Mouse (Mus musculus): ENCODE measurements at regions not wholly inside any gene's neighbourhood (a gene's known extent, or its start where the extent isn't known, plus 50 kb on each side); places are given as distances from the start of the nearest gene placed in this dataset.
A peak's percentile ranks its signal among the peaks of the same experiment; 100 is the strongest.

DNA sequence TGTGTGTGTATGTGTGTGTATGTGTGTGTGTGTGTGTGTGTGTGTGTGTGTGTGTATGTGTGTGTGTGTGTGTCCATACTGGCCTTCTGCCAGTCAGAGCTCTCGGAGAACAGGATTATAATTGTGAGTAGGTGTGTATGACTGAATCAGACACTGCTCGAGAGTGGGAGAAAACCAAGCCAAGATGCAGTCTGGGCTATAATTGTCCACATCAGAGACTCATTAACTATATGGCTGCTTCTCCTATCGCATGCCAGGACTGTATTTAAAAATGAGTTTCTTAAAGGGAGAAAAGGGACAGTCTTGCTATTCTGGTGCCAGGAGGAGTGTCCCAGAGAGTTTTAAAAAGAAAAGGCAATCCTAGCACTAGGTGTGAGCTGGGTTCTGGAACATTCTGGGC lies 58.7 kb upstream of the Adpgk start:
- DNase-seq (ENCODE audit: low spot score), result no peak

DNA sequence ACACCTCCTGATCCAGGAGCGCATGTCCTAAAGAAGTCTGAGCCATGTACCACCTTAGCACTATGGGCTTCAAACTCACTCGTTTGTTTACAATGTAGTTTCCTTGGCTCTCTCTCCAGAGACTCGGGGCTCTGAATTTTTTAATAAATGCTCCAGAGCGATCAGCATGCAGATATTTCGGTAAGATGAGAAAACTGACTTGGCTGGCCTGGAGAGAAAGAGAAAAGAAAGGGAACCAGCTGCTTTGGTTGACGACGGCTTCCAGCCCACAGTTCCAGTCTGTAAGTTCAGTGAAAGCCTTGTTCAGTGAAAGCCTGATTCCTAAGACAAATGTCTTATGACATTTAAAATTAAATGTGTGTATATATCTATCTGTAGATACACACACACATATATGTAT lies 59.4 kb upstream of the Adpgk start:
- no peak for DNase-seq (ENCODE audit: low spot score)

GRCm38 (mm10) chr9:59231186-59231585 lies 60.2 kb upstream of the Adpgk start:
- no peak for DNase-seq (ENCODE audit: low spot score)

DNA sequence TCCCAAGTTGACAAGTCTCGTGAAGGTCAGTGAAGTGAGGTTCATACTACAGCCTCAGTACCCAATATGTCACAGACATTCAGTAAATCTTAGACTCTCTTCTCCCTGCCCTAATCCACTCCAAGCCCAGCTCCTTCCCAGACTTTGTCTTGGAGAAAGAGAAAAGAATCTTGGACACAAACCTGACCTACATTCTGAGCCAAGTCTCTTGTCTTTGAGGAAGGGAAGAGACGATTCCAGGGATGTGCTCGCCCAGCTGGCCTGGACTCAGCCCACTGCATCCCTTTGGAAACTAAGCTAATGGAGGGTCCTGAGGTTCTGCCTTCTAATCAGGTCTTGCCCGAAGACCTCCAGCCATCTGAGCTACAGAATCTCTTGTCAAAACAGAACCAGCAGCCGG lies 61.2 kb upstream of the Adpgk start:
- DNase-seq (ENCODE audit: low spot score), result no peak

- no peak for DNase-seq (ENCODE audit: low spot score)
Measured at GRCm38 (mm10) chr9:59227948-59228347, 63.4 kb upstream of the Adpgk start.

DNA sequence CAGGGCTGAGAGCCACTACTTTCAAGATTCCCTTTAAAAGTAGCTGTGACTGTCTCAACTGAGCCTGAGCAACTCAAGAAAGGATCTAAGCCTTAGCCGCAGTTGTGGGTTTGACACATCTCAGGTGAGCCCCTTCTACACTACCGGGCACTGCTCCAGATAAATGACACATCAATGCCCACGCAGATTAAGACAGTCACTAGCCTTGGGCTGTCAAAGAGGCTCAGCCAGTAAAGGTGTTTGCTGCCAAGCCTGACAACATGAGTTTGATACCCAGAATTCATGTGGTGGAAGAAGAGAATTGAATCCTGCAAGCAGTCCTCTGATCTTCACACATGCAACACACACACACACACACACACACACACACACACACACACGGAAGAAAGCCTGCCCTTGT lies 65.0 kb upstream of the Adpgk start:
- no peak for DNase-seq (ENCODE audit: low spot score)

- DNase-seq (ENCODE audit: low spot score), result no peak
Measured at GRCm38 (mm10) chr9:59219277-59219676, 72.1 kb upstream of the Adpgk start.

DNA sequence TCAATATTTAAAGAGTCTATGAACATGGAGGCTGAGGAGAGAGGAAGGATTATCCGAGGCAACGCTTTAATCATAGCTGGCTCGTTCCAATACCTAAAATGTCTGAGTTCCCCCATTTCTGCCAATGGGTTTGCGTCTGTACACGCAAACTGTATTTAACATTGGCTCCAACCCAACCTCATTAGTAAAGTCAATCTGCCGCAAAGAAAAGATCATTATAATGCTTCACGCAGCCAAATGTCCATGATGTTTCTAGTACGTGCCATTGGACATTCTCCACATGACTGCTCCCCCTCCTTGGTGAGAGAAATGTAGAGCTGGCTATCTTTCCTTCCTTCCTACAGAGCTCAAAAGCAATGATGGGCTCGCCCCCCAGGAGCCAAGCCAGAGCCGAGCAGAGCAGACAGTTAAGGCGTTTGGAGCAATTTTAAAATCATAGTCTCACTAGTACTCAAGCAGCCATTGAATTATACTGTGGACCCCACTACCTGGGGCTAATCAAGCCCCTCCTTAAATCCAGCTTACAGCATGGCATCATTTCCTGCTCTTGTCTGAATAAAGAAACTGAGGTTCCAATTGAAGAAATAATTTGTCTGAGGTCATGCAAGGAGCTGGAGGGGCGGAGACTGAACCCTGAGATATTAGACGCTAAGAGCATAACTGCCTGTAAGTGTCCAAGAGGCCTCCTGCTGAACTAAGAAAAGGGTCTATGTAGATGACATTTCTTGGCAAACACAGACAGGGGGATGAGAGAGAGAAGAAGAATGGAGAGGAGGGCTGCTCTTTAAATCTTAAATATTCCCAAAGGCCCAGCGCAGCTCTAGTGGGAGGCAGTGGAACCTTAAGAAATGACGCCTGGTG lies 88.5 kb upstream of the Adpgk start:
- DNase-seq (ENCODE audit: low spot score), result no peak

DNA sequence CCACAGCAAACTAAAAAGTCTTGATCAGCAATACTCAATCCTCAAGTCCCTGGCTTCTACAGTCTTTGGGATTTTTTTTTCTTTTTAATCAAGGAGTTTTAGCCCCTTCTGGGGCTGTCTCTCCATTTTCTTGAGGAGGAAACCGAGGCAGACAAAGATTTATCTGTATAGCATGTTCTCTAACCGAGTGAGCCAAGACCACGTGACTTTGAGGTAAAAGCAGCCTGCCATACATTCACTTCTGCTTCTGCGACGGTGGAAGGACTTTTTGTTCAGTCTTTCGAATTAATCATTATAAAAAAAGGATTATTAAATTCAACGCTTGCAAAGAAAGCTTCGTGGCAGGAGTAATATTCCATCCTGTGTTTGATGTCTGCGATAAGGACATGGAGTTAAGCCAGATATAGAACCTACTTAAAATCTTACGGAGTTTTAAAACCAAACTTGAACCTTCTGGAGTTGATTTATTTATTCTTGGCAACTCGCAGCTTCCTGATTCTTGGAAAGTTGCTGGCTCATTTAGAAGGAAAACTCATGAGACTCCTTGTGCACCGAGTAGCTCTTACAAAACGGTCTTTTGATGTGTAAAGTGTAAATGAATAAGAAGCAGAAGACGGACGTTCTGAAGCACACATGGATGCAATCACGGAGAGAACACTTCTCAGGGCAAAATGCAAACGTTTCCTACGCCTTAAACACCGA lies 91.7 kb upstream of the Adpgk start:
- no peak for DNase-seq (ENCODE audit: low spot score)

DNA sequence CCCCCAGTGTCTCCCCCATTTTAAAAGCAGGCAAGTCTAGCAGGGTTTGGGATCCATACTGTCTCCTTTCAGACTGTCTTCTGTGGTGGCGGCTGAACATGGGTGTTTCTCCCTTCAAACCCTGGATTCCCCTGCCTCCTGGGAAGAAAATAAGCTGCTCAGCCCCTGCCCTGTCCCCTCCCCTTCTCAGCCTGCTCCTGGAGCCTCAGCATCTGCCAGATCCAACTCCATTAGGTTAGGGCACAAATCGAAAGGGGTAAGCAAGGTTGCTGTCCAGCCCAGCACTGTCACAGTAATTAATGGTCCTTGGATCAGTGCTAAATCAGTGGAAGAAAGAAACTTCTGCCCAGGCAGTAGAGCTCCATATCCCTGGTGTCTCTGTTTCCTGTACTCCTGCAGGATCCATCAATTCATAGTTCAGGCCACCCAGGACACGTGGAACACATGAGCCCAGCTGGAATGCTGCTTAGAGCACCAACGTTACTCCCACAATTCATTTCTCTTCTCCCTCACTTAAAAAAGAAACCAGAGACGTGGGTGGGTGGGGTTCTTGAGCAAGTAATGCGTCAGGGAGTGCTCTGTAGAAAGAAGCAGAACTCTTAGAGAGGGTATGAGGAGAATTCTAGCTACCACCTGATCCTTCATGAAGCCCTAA lies 93.0 kb upstream of the Adpgk start:
- no peak for DNase-seq (ENCODE audit: low spot score)

- DNase-seq (ENCODE audit: low spot score), result no peak
Measured at GRCm38 (mm10) chr9:59197506-59197905, 93.9 kb upstream of the Adpgk start.

- no peak for DNase-seq (ENCODE audit: low spot score)
Measured at GRCm38 (mm10) chr9:59193971-59194370, 97.4 kb upstream of the Adpgk start.

DNA sequence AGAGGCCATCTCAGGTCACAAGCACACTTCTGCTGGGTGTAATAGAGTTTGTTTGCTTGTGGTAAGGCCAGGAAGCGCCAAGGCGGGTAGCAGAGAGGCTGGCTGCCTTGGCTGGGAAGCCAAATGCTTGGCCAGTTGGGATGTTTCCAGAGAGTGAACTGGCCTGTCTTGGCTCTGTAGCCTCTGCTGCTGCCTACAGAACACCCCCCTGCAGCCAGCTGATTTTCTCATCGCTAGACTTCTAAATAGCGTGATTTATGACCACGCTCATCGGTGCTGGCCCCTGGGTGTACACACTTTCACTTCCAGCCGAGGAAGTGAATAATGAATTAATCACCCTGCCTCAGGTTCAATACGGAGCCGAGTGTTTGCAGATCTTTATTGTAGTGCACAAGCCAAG lies 102.2 kb upstream of the Adpgk start:
- peak; percentile 36 for DNase-seq (ENCODE audit: low spot score)

- DNase-seq (ENCODE audit: low spot score), result no peak
Measured at GRCm38 (mm10) chr9:59188411-59188810, 102.9 kb upstream of the Adpgk start.

DNA sequence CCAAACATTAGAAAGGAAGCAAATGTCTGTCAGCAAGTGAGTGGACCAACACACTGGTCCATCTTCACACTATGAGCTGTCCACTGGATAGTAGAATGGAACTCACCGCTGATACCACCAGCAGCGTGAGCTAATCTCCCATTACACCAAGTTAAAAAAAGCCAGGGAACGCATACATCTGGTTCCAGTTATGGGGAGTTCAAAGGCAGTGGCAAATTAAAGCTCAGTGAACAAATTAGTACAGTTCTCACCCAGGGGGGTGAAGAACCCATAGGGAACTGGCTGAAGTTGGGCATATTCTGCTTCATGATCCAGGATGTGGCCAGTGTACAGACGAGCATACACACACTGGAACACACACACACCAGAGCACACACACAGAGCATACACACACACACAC lies 105.0 kb upstream of the Adpgk start:
- no peak for DNase-seq (ENCODE audit: low spot score)

- DNase-seq (ENCODE audit: low spot score), result no peak
Measured at GRCm38 (mm10) chr9:59184089-59184488, 107.3 kb upstream of the Adpgk start.

DNA sequence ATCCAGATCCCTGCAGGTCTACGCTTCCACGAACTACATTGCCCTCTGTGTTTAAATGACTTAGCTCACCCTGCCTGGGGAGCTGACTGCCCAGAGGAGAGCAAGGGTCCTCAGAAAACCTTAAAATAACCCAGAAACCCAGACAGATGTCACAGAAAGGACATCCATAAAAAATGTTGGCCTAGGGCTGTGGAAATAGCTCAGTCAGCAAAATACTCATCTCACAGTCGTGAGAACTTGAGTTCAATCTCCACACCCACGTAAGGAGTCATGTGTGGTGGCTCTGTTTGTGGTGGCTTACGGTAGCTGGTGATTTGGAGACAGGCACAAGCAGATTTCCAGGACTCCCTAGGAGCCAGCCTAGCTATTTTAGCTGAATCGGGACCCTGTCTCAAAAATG lies 108.5 kb upstream of the Adpgk start:
- no peak for DNase-seq (ENCODE audit: low spot score)

- DNase-seq (ENCODE audit: low spot score), result no peak
Measured at GRCm38 (mm10) chr9:59182490-59182889, 108.9 kb upstream of the Adpgk start.

DNA sequence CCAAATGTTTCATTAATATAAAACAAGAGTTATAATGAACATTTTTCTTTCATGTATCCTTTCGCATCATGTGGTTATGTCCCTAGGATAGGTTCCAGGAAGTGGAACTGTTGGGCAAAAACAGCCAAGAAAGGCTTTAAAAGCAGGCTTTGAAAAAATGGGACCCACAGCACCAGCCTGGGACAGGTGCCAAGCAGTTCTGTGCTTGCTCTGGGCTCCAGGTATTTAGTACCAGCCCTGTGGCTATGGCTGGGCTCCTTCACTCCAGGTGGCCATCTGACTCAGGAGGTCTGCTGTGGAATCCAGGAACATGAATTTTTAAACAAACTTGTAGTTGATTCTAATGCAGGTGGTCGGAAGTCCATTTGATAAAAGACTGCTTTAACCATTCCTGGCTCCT lies 119.8 kb upstream of the Adpgk start:
- no peak for DNase-seq (ENCODE audit: low spot score)

GRCm38 (mm10) chr9:59163390-59163976 lies 127.2 kb upstream of the Neo1 start:
- DNase-seq (ENCODE audit: low spot score), result no peak

- DNase-seq (ENCODE audit: low spot score), result no peak
Measured at GRCm38 (mm10) chr9:59162954-59163353, 126.7 kb upstream of the Neo1 start.

GRCm38 (mm10) chr9:59157663-59158062 lies 121.4 kb upstream of the Neo1 start:
- no peak for DNase-seq (ENCODE audit: low spot score)

DNA sequence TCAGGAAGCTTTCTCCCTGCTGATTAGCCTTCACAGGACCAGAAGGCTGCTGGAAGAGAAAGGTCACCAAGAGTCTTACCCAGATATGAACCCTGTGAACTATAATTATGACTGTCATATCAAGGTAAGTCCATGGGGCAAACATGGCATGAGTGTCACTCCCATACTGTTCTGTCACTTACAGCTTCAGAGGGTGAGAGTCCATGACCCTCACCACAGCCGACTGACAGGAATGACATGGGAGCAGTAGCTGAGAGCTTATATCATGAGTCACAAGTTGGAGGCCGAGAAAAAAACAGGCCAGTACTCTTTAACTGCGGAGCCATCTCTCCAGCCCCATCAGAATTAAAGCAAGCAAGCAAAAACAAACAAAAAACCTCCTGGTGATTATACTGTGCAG lies 117.7 kb upstream of the Neo1 start:
- DNase-seq (ENCODE audit: low spot score), result no peak
